Mouse (Mus musculus): ENCODE data around the gene Serpine3. TPM values are rescaled to one million over a fixed set of nuclear protein-coding genes. Genes with fewer than 3 reads are reported as not detected.

The Serpine3 gene
- total and polyA plus RNA-seq, 3 experiments = not detected

DNA sequence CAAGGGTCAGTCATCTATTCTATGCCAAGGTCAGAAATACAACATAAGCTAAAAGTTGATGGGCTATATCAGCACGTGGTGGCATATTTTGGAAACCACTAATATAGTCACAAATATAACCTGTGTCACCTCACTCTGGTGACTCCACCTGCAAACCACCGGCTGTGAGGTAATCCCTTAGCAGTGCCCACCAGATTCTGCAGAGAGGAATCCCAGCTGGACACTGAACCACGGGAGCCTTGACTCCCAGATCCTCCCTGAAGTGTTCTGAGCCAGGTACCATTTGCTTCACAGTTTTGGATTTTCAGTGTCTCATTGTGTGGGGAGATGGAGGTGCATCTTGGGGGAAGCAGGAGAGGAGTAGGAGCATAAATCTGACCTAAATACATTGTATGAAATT lies 13.1 kb upstream of the Serpine3 start:
- Histone ChIP-seq H3K27me3 (ENCODE audit: control insufficient read depth in 1 of 2, insufficient read depth in 2 of 2, low read length in 2 of 2) (no peaks in the 10 kb centered on the region; a peak in 1 of 4 replicates), H3K4me1 (ENCODE audit: control insufficient read depth in 1 of 2, insufficient read depth in 2 of 2, low read length in 2 of 2) (no peaks in the 10 kb centered on the region), H3K36me3 (ENCODE audit: control insufficient read depth in 1 of 2, insufficient read depth in 2 of 2, low read length in 2 of 2) (no peaks in the 10 kb centered on the region), H3K9me3 (replicated peaks; ENCODE audit: insufficient read depth, low read length) (no peaks in the 10 kb centered on the region), H3K9ac (ENCODE audit: control insufficient read depth, low read depth, low read length, poor library complexity, severe bottlenecking) (no peak overlapping the region), H3K4me3 (ENCODE audit: control insufficient read depth in 1 of 2, insufficient read depth in 1 of 2, low read depth in 2 of 2, low read length in 2 of 2) (no peak overlapping the region), H3K27ac (ENCODE audit: control insufficient read depth, low read depth, low read length) (no peak overlapping the region), H3K79me2 (ENCODE audit: control insufficient read depth, insufficient read depth, low read length, poor library complexity) (no peaks in the 10 kb centered on the region)
- DNase-seq (ENCODE audit: low read depth, low spot score) = no peak
- TF ChIP-seq USF2 (IDR thresholded peaks at IDR 0.05; ENCODE audit: borderline replicate concordance in 1 of 2, insufficient read depth in 1 of 2, low read depth in 1 of 2, low read length in 2 of 2) = no peak
- TF ChIP-seq MXI1 (IDR thresholded peaks at IDR 0.05; ENCODE audit: low read depth, low read length) = no peak
- no peak for TF ChIP-seq BHLHE40 (IDR thresholded peaks at IDR 0.05; ENCODE audit: borderline replicate concordance, low read depth, low read length)
- no peak for TF ChIP-seq POLR2AphosphoS5 (IDR thresholded peaks at IDR 0.05; ENCODE audit: borderline replicate concordance, low read depth, low read length)
- TF ChIP-seq NRF1 (IDR thresholded peaks at IDR 0.05; ENCODE audit: insufficient read depth, low read depth, low read length, poor library complexity, severe bottlenecking) = no peak
- no peak for TF ChIP-seq CTCF (IDR thresholded peaks at IDR 0.05 in 2 of 3, conservative IDR thresholded peaks at IDR 0.05 in 1 of 3; ENCODE audit: control insufficient read depth in 1 of 3, insufficient read depth in 1 of 3, low read depth in 2 of 3, low read length in 3 of 3, poor library complexity in 1 of 3, severe bottlenecking in 1 of 3)
- no peak for TF ChIP-seq MYC (IDR thresholded peaks at IDR 0.05; ENCODE audit: low read depth, low read length)
- TF ChIP-seq GABPA (IDR thresholded peaks at IDR 0.05; ENCODE audit: low read depth, low read length) = no peak
- TF ChIP-seq ZMIZ1 (IDR thresholded peaks at IDR 0.05; ENCODE audit: low read depth, low read length) = no peak
- no peak for TF ChIP-seq UBTF (IDR thresholded peaks at IDR 0.05; ENCODE audit: borderline replicate concordance, insufficient read depth, low read depth, low read length)
- TF ChIP-seq POLR2AphosphoS2 (IDR thresholded peaks at IDR 0.05; ENCODE audit: low read length) = no peak
- TF ChIP-seq MAZ (IDR thresholded peaks at IDR 0.05; ENCODE audit: low read depth, low read length) = no peak

DNA sequence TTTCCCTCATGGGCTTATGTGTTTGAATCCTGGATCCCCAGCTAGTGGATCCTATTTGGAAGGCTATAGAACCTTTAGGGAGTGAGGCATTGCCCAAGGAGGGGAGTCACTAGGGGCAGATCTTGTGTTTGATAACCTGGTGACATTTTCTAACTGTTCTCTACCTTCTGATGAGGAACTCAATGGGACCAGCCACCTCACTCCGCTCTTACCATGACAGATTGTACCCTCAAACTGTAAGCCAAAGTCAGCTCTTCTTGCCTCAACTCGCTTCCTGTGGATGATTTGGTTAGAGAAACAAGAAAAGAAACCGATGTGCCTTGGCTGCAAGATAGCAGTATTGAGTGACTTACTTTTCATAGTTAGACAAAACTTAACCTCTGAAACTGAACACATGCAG lies 11.7 kb upstream of the Serpine3 start:
- H3K9ac ChIP-seq (ENCODE audit: control insufficient read depth, low read depth, low read length, poor library complexity, severe bottlenecking) = no peak overlapping the region
- H3K4me3 ChIP-seq (ENCODE audit: control insufficient read depth in 1 of 2, insufficient read depth in 1 of 2, low read depth in 2 of 2, low read length in 2 of 2) = no peak overlapping the region
- H3K27ac ChIP-seq (ENCODE audit: control insufficient read depth, low read depth, low read length) = no peak overlapping the region
- H3K4me1 ChIP-seq (ENCODE audit: control insufficient read depth in 1 of 2, insufficient read depth in 2 of 2, low read length in 2 of 2) = no peaks in the 10 kb centered on the region
- no peaks in the 10 kb centered on the region for H3K79me2 ChIP-seq (ENCODE audit: control insufficient read depth, insufficient read depth, low read length, poor library complexity)
- peaks cover 0 to 4% of the 10 kb centered on the region in 2 experiments; a peak in 2 of 4 replicates for H3K27me3 ChIP-seq (ENCODE audit: control insufficient read depth in 1 of 2, insufficient read depth in 2 of 2, low read length in 2 of 2)
- TF ChIP-seq TCF12 (IDR thresholded peaks at IDR 0.05; ENCODE audit: low read depth, low read length) (no peak), MXI1 (IDR thresholded peaks at IDR 0.05; ENCODE audit: low read depth, low read length) (no peak), MYC (IDR thresholded peaks at IDR 0.05; ENCODE audit: low read depth, low read length) (no peak), ZC3H11A (IDR thresholded peaks at IDR 0.05; ENCODE audit: low read depth, low read length) (no peak), ZNF384 (IDR thresholded peaks at IDR 0.05; ENCODE audit: low read depth, low read length) (no peak), NRF1 (IDR thresholded peaks at IDR 0.05; ENCODE audit: insufficient read depth, low read depth, low read length, poor library complexity, severe bottlenecking) (no peak), UBTF (IDR thresholded peaks at IDR 0.05; ENCODE audit: borderline replicate concordance, insufficient read depth, low read depth, low read length) (no peak), NELFE (IDR thresholded peaks at IDR 0.05; ENCODE audit: low read depth, low read length) (no peak), CHD2 (IDR thresholded peaks at IDR 0.05; ENCODE audit: low read length) (no peak), ZKSCAN1 (IDR thresholded peaks at IDR 0.05; ENCODE audit: low read depth, low read length) (no peak), ETS1 (IDR thresholded peaks at IDR 0.05; ENCODE audit: low read depth, low read length) (no peak), POLR2AphosphoS5 (IDR thresholded peaks at IDR 0.05; ENCODE audit: borderline replicate concordance, low read depth, low read length) (no peak)
- no peaks in the 10 kb centered on the region for H3K36me3 ChIP-seq (ENCODE audit: control insufficient read depth in 1 of 2, insufficient read depth in 2 of 2, low read length in 2 of 2)
- H3K9me3 ChIP-seq (replicated peaks; ENCODE audit: insufficient read depth, low read length) = no peaks in the 10 kb centered on the region
- no peak for DNase-seq (ENCODE audit: low read depth, low spot score)
